Mouse (Mus musculus) neural tube, embryonic 11.5 days (tissue): ENCODE results near the gene Olfr741. TPM values are rescaled to one million over a fixed set of nuclear protein-coding genes. Genes with fewer than 3 reads are reported as not detected.

Experiments
- ATAC-seq: fragments of 200-750 bp; cut with Nextera tagmentation; 2 replicates; pipeline ENCODE4 v1.8.0; 2017; ENCODE audit warnings: moderate number of reproducible peaks, mild to moderate bottlenecking, moderate TSS enrichment, moderate library complexity; ENCODE audit not compliant: insufficient read depth, low FRiP score, low TSS enrichment
- DNase-seq: peaks from one replicate; pipeline ENCODE4 v3.0.0-alpha.2; 2015; ENCODE audit warnings: low spot score
- H3K27ac ChIP-seq: fragments of 300-500 bp; sonication (generic); 2 replicates; pipeline ENCODE4 v1.5.1; 2014; ENCODE audit warnings: low read depth, mild to moderate bottlenecking, low read length
- H3K27me3 ChIP-seq: fragments of 300-500 bp; sonication (generic); 2 replicates; pipeline ENCODE4 v1.6.1; 2014; ENCODE audit warnings: mild to moderate bottlenecking, low read length, mixed read lengths; ENCODE audit not compliant: control insufficient read depth, insufficient read depth
- H3K36me3 ChIP-seq: fragments of 300-500 bp; sonication (generic); 2 replicates; pipeline ENCODE4 v1.6.1; 2014; ENCODE audit warnings: mild to moderate bottlenecking, low read length, moderate library complexity, mixed read lengths; ENCODE audit not compliant: control insufficient read depth, insufficient read depth
- H3K4me1 ChIP-seq: fragments of 300-500 bp; sonication (generic); 2 replicates; pipeline ENCODE4 v1.6.1; 2014; ENCODE audit warnings: low read length, mixed read lengths; ENCODE audit not compliant: control insufficient read depth, insufficient read depth
- H3K4me2 ChIP-seq: fragments of 300-500 bp; sonication (generic); 2 replicates; pipeline ENCODE4 v1.6.1; 2014; ENCODE audit warnings: low read depth, mild to moderate bottlenecking, moderate library complexity
- H3K4me3 ChIP-seq: fragments of 300-500 bp; sonication (generic); 2 replicates; pipeline ENCODE4 v1.5.1; 2014; ENCODE audit warnings: low read depth, low read length
- H3K9ac ChIP-seq: fragments of 300-500 bp; sonication (generic); 2 replicates; pipeline ENCODE4 v1.6.1; 2014; ENCODE audit warnings: mild to moderate bottlenecking, low read length
- H3K9me3 ChIP-seq: fragments of 300-500 bp; sonication (generic); 2 replicates; pipeline ENCODE4 v1.6.1; 2016; ENCODE audit warnings: low read length; ENCODE audit not compliant: control insufficient read depth
- WGBS: fragments of 180-500 bp; shearing (Covaris S2); extraction: QIAGEN DNeasy Blood & Tissue Kit; methylation state at CpG from one replicate; pipeline ENCODE4 v1.1.7; 2014; 5-methylcytosine and 5-hydroxymethylcytosine counted together
- polyA plus RNA-seq: library from polyadenylated mRNA; unstranded; fragments of >200 nt; fragmentation: Nextera tagmentation; extraction: Ambion mirVana; gene quantifications from 2 replicates; pipeline ENCODE4 v1.2.1, GENCODE M21; 2014

The Olfr741 gene
- not detected in 2 replicates for polyA plus RNA-seq

- no peak for DNase-seq
- H3K4me2 ChIP-seq, result no peak within 1 kb of the TSS
- H3K27ac ChIP-seq, result no peak within 1 kb of the TSS
- no peak within 1 kb of the TSS for H3K9ac ChIP-seq
- ATAC-seq, result no peak
- no peaks in the 10 kb centered on the region for H3K9me3 ChIP-seq
- no peaks in the 10 kb centered on the region for H3K27me3 ChIP-seq
- no peaks in the 10 kb centered on the region for H3K36me3 ChIP-seq
- no peaks in the 10 kb centered on the region for H3K4me1 ChIP-seq
- WGBS, result 79% methylated on average over 2 of the region's 2 CpGs
- H3K4me3 ChIP-seq, result no peak within 1 kb of the TSS
Measured at GRCm38 (mm10) chr14:50472438-50472837, at the start of gene Olfr741. Olfr741 (plus strand) TSS chr14:50472738.

- H3K4me2 ChIP-seq, result no peak within 1 kb of the TSS
- H3K4me1 ChIP-seq, result no peaks in the 10 kb centered on the region
- H3K9me3 ChIP-seq, result no peaks in the 10 kb centered on the region
- no peak within 1 kb of the TSS for H3K9ac ChIP-seq
- no peak for DNase-seq
- WGBS, result 85% methylated on average over 3 of the region's 3 CpGs
- ATAC-seq, result no peak
- no peak within 1 kb of the TSS for H3K4me3 ChIP-seq
- H3K27me3 ChIP-seq, result no peaks in the 10 kb centered on the region
- H3K27ac ChIP-seq, result no peak within 1 kb of the TSS
- no peaks in the 10 kb centered on the region for H3K36me3 ChIP-seq
Measured at GRCm38 (mm10) chr14:50445245-50445644, 27.3 kb upstream of the Olfr741 start, which contains the start of gene Olfr740. Olfr740 (plus strand) TSS chr14:50445545.

GRCm38 (mm10) chr14:50478406-50478805, 5.9 kb downstream of the Olfr741 start:
- 80% methylated on average over 2 of the region's 2 CpGs for WGBS
- DNase-seq (no peak), ATAC-seq (no peak)

GRCm38 (mm10) chr14:50503300-50503699, 30.8 kb downstream of the Olfr741 start, which contains the start of gene Olfr742:
Olfr742 (plus strand) TSS chr14:50503600.
- no peaks in the 10 kb centered on the region for H3K27me3 ChIP-seq
- WGBS, result 69% methylated on average over 2 of the region's 2 CpGs
- no peaks in the 10 kb centered on the region for H3K9me3 ChIP-seq
- ATAC-seq (no peak), DNase-seq (no peak)
- no peaks in the 10 kb centered on the region for H3K36me3 ChIP-seq
- no peak within 1 kb of the TSS for H3K9ac ChIP-seq
- no peak within 1 kb of the TSS for H3K4me2 ChIP-seq
- H3K4me1 ChIP-seq, result no peaks in the 10 kb centered on the region
- H3K4me3 ChIP-seq, result no peak within 1 kb of the TSS
- no peak within 1 kb of the TSS for H3K27ac ChIP-seq

More at GRCm38 (mm10) chr14:50478406-50478805, 5.9 kb downstream of the Olfr741 start:
- Histone ChIP-seq H3K4me1 (no peaks in the 10 kb centered on the region), H3K4me2 (no peak overlapping the region), H3K36me3 (no peaks in the 10 kb centered on the region), H3K27ac (no peak overlapping the region), H3K9ac (no peak overlapping the region), H3K9me3 (no peaks in the 10 kb centered on the region), H3K4me3 (no peak overlapping the region), H3K27me3 (no peaks in the 10 kb centered on the region)

GRCm38 (mm10) chr14:50521539-50521938, 49.0 kb downstream of the Olfr741 start, which contains the start of gene Olfr743:
Olfr743 (plus strand) TSS chr14:50521839.
- Histone ChIP-seq H3K9me3 (no peaks in the 10 kb centered on the region), H3K4me3 (no peak within 1 kb of the TSS), H3K27ac (no peak within 1 kb of the TSS), H3K4me2 (no peak within 1 kb of the TSS), H3K27me3 (no peaks in the 10 kb centered on the region), H3K36me3 (no peaks in the 10 kb centered on the region), H3K4me1 (no peaks in the 10 kb centered on the region), H3K9ac (no peak within 1 kb of the TSS)
- DNase-seq (no peak), ATAC-seq (no peak)

Other genes with a start within 250 kb of the Olfr741 start
- not detected in 2 replicates for gene Olfr731, start 230.9 kb upstream of the Olfr741 start, polyA plus RNA-seq
- not detected in 2 replicates for gene Olfr732, start 188.5 kb upstream of the Olfr741 start, polyA plus RNA-seq
- gene Olfr733, start 171.2 kb upstream of the Olfr741 start, polyA plus RNA-seq, result not detected in 2 replicates
- not detected in 2 replicates for gene Olfr734, start 146.0 kb upstream of the Olfr741 start, polyA plus RNA-seq
- gene Olfr735, start 123.9 kb upstream of the Olfr741 start, polyA plus RNA-seq, result not detected in 2 replicates
- gene Tlr11, start 114.8 kb upstream of the Olfr741 start, polyA plus RNA-seq, result not detected in 2 replicates
- not detected in 2 replicates for gene Olfr736, start 91.6 kb upstream of the Olfr741 start, polyA plus RNA-seq
- gene Olfr738, start 65.2 kb upstream of the Olfr741 start, polyA plus RNA-seq, result not detected in 2 replicates
- not detected in 2 replicates for gene Olfr739, start 54.1 kb upstream of the Olfr741 start, polyA plus RNA-seq
- not detected in 2 replicates for gene Olfr740, start 27.2 kb upstream of the Olfr741 start, polyA plus RNA-seq
- not detected in 2 replicates for gene Olfr742, start 30.9 kb downstream of the Olfr741 start, polyA plus RNA-seq
- not detected in 2 replicates for gene Olfr743, start 49.1 kb downstream of the Olfr741 start, polyA plus RNA-seq
- gene Olfr744, start 142.1 kb downstream of the Olfr741 start, polyA plus RNA-seq, result not detected in 2 replicates
- not detected in 2 replicates for gene Olfr745, start 166.7 kb downstream of the Olfr741 start, polyA plus RNA-seq
- not detected in 2 replicates for gene Olfr746, start 174.3 kb downstream of the Olfr741 start, polyA plus RNA-seq
- gene Olfr747, start 220.5 kb downstream of the Olfr741 start, polyA plus RNA-seq, result not detected in 2 replicates
- gene Olfr748, start 234.6 kb downstream of the Olfr741 start, polyA plus RNA-seq, result not detected in 2 replicates